Mouse (Mus musculus) CH12F3 (cell line): ENCODE results near the gene Mapt.

Experiments used
- in situ Hi-C: fragments of 300-500 bp; cut with MboI; formaldehyde crosslinking; loops from 2 replicates; pipeline ENCODE4 v1.14.3; 2020; ENCODE audit warnings: low sequenced_read_pairs

Mapt gene

DNA sequence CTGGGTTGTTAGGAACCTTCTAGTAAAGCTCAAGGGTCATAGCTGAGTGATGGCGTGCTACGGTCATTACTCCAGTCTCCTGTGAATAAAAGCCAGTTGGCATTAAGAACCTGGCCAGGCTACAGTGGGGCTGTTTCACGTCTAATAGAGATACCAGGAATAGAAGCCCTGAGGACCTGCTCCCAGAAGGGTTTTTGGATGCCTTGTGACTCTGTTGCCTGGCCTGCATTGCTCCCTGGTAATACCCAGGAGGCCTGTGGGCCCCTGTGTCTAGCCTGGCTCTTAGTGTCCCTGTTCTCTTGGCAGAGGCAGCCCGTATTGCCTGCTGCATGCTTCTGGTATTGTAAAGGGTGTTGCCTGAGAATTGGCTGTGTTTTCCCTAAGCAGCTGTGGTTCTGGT lies 75.9 kb downstream of the Mapt start:
- in situ Hi-C loops = no loop called here

DNA sequence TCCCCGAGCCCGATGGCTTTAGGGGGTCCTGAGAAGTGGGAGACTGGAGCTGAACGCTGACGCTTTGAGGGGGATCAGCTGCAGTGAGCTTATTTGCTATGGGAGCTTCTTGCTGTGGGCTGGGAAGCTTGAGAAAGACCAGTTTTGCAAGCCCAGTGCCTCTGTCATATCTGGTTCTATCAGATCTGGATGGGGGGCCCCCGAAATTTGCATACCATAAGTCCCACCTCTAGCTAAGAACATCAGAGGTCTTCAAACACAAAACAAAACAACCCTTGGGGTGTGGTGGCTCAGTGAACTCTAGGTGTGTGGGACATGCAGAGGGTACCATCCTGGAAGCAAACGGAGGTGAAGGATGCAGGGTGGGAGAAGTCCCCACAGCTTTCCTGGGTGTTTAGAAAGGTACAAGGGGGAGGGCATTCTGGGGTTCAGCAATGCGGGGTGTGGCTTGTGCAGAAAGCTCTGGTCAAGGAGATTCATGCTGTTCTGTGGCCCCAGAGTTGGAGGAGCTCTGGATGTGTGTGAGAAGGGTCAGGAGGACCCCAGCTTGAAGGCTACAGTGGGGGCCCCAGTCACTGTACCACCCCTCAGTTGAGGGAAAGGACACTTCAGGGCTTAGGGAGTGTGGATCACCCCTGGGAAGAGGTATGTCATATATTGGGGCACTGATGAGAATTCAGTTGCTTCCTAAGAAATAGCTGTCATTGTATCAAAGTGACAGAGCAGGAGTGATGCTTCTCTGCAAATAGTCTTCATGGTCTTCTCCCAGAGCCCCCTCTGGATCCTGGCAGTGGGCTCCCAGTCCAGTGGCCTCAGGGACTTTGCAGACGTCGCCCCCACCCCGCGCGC lies 78.4 kb downstream of the Mapt start:
- in situ Hi-C loops = no loop called here

DNA sequence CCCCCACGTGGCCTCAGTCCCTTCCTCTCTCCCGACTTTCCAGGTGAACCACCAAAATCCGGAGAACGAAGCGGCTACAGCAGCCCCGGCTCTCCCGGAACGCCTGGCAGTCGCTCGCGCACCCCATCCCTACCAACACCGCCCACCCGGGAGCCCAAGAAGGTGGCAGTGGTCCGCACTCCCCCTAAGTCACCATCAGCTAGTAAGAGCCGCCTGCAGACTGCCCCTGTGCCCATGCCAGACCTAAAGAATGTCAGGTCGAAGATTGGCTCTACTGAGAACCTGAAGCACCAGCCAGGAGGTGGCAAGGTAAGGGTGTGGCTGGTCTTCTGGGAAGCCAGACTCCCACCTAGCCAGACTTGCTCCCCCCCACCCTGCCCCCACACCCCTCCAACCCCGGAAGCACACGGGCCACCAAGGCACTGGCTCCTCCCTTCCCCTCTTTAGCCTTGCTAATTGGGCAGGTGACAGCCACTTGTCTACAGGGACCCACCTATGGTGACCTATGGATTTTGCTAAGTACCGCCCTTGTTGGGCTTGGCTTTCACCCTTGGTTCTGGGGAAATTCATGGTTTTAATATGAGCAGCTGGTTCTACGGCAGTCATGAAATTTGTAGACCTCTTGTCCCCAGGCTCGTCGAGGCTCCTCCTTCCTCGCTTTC lies 79.2 kb downstream of the Mapt start:
- in situ Hi-C loops = no loop called here

DNA sequence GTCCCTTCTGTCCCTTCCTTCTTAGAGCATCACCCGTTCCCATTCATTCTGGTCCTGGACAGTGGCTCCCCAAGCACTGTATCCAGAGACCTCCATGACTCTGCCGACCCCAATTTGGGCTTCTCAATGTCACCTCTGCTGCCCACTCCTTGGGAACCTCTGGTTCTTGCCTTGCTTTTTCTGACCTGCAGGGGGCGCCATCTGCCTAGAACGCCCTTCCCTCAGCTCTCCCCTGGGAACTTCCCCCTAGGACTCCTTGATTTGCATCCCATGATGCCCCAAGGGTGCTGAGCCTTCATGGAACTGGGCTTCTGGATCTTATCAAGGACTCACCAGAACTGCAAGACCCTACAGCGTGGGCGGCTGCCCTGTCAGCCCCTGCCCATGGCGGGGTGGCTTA lies 80.5 kb downstream of the Mapt start:
- in situ Hi-C loops = no loop called here

DNA sequence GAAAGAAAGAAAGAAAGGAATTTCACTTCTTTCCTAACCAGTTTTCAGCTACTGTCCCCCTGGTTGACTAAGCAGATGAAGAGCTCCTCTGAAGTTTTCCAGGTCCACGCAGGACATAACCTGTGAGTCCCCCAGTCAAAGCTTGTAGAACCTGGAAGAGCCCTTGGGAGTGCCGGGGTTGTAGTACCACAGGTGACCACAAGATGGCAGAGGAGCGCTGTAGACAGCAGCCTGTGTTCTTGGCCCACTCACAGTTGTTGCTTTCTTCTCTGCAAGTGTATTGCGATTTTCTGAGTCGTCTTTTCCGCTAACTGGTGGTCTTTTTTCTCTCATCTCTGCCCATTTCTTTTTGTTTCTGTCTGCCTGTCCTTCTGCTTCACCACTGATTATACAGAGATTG lies 84.5 kb downstream of the Mapt start:
- in situ Hi-C loops = no loop called here

DNA sequence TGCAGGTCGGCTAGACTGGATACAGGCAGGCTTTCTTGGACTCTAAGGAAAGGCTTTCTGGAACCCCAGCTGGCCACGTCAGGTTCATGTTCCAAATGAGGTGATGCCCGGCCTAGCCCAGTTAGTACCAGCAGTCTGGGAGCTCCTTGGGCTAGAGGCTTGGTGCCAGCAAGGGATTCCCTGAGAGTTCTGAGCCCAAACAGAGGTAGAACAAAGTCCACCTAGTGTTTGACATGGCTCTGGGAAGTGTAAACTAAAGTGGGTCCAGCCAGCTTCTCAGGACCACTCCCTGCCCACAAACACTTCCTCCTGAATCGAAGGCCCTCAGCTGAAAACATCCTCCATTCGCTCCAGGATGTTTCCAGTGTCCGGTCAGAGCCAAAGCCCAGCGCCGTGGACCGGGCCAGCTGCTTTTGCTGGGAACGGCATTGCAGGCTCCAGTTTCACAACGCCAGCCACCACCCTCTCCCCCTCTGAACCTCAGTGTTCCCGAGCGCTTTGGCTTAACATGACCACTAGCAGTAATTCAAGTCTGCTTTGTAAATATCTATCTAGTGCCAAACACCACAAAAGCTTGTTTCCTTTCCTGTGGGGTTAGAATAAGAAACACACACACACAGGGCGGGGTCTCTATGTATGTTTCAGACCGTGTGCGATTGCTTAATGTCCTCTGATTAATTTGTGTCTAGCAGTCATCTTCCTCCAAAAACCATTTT lies 85.7 kb downstream of the Mapt start:
- in situ Hi-C loops = no loop called here

DNA sequence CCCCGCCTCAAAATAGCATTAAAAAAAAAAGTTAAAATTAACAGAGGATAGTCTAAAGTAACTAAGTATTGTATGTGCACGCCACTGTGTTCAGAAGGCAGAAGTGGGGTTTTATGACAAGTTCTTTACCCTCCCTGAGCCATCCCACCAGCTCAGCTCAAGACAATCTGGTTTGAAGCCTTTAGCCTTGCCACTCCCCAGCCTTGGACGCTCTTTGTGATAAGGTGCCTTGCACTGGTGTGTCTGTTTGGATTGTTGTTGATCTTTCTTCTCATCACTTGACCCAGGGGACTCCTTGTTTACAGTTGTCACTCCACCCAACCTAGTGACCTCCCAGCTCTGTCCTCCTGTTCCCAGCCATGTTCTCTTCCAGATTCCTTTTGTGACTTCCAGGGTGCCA lies 86.4 kb downstream of the Mapt start:
- in situ Hi-C loops = no loop called here

DNA sequence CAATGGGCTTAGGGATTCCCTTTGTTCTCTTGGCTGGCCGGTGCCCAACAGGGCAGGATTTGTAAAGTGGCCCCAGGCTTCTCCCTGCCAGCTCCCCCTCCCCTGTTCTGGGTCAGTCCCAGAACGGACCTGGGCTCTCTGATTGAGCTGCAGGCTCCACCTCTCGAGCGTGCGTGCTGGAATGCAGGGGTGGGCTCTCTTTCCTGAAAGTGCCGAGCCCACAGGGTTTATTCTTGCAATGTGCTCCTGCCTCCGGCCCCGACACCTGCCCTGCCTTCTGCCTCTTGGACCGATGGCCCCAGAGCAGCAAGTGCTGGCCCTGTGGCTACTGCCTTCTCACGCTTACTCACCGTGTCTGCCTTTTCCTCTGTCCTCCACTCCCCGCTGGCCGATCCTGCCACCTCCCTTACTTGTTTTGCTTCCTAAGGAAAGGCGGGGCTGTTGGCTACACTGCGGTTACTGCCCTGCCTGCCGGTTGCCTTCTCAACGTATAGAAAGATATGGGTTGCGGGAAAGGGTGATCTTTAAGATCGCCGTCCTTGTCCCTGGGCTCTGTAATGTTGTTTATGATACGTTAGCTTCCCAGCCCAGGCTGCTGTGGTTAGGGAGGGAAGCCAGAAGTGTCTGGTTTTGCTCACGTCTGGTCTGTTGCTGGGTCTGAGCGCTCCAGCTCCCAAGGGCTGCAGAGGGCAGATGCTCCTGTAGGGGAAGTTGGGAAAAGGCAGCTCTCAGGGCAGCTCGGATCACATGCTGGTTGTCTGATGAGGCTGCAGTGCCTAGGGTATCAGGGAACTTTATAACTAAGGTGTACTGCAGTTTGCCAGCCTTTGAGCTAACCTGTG lies 88.0 kb downstream of the Mapt start:
- in situ Hi-C loops = no loop called here

DNA sequence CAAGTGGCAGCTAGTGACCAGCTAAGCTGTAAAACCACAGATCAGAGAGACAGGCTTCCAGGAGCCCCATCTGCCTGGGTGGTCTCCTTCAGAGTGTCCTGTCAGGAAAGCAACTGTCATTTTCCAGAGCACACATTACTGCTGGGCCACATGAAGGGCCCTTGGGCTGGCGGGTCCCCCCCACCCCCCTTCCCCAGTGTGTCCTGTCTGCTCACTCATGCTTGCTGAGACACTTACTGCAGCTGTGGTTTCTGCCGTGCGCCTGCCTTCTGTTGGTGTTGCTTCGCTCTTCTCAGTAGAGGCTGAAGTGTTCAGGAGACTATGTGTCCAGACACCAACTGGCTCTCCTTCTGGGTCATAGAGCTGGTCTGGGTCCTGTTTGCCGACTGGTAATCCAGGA lies 89.3 kb downstream of the Mapt start:
- in situ Hi-C loops = loop anchor here (10.0 kb wide), 1 partner anchor 134 kb away; no protein-coding TSS in a partner anchor

DNA sequence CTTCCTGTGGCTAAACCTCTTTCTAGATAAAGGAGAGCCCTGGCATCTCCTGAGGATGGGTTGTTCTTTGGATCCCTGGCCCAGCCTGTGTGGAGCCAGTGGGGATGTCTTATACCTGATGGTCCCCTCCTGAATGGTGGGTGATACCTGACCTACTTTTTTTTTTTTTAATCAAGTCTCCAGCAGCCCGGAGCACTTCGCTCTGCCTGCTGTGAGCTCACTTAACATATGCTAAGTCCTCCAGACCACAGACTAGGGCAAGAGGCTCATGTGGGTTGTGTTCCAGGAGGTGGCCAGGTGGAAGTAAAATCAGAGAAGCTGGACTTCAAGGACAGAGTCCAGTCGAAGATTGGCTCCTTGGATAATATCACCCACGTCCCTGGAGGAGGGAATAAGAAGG lies 91.0 kb downstream of the Mapt start:
- in situ Hi-C loops = loop anchor here (10.0 kb wide), 1 partner anchor 133 kb away; no protein-coding TSS in a partner anchor

DNA sequence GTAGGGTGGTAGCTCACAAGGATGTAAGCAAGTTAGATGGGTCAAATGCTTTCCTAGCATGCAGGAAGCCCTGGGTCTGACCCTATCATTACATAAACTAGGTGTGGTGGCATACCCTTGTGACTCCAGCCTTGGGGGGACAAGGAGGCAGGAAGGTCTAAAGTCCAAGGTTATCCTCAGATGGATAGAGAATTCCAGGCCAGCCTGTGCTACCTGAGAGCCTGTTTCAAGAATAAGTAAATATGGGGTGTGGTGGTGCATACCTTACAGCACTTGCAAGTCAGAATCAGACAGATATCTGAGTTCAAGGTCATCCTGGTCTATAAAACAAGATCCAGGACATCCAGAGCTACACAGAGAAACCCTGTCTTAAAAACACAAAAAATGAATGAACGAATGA lies 96.3 kb downstream of the Mapt start:
- in situ Hi-C loops = loop anchor here (10.0 kb wide), 1 partner anchor 127 kb away; no protein-coding TSS in a partner anchor

DNA sequence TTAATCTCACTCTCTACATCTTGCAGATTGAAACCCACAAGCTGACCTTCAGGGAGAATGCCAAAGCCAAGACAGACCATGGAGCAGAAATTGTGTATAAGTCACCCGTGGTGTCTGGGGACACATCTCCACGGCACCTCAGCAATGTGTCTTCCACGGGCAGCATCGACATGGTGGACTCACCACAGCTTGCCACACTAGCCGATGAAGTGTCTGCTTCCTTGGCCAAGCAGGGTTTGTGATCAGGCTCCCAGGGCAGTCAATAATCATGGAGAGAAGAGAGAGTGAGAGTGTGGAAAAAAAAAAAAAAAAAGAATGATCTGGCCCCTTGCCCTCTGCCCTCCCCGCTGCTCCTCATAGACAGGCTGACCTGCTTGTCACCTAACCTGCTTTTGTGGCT lies 96.8 kb downstream of the Mapt start:
- in situ Hi-C loops = loop anchor here (10.0 kb wide), 1 partner anchor 127 kb away; no protein-coding TSS in a partner anchor

DNA sequence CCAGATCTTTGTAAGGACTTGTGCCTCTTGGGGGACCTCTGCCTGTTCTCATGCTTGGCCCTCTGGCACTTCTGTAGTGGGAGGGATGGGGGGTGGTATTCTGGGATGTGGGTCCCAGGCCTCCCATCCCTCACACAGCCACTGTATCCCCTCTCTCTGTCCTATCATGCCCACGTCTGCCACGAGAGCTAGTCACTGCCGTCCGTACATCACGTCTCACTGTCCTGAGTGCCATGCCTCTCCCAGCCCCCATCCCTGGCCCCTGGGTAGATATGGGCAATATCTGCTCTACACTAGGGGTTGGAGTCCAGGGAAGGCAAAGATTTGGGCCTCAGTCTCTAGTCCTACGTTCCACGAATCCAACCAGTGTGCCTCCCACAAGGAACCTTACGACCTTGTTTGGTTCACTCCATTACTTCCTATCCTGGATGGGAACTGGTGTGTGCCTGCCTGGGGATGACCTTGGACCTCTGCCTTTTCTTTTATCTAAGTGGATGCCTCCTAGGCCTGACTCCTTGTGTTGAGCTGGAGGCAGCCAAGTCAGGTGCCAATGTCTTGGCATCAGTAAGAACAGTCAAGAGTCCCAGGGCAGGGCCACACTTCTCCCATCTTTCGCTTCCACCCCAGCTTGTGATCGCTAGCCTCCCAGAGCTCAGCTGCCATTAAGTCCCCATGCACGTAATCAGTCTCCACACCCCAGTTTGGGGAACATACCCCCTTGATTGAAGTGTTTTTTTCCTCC lies 98.2 kb downstream of the Mapt start:
- in situ Hi-C loops = loop anchor here (10.0 kb wide), 1 partner anchor 125 kb away; no protein-coding TSS in a partner anchor

DNA sequence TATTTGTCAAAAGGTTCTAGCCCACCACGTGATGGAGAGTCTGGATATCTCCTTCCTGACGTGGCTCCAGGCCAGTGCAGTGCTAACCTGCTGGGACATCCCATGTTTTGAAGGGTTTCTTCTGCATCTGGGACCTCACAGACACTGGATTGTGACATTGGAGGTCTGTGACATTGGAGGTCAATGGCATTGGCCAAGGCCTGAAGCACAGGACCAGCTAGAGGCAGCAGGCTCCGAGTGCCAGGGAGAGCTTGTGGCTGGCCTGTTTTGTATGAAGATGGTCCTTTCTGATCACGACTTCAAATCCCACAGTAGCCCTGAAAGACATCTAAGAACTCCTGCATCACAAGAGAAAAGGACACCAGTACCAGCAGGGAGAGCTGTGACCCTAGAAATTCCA lies 99.0 kb downstream of the Mapt start:
- in situ Hi-C loops = no loop called here

DNA sequence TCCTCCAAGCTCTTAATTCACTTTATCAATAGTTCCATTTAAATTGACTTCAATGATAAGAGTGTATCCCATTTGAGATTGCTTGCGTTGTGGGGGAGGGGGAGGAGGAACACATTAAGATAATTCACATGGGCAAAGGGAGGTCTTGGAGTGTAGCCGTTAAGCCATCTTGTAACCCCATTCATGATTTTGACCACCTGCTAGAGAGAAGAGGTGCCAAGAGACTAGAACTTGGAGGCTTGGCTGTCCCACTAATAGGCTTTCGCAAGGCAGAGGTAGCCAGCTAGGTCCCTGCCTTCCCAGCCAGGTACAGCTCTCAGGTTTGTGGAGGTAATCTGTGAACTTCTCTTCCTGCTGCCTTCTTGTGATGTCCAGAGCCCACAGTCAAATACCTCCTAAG lies 100.0 kb downstream of the Mapt start:
- in situ Hi-C loops = no loop called here

DNA sequence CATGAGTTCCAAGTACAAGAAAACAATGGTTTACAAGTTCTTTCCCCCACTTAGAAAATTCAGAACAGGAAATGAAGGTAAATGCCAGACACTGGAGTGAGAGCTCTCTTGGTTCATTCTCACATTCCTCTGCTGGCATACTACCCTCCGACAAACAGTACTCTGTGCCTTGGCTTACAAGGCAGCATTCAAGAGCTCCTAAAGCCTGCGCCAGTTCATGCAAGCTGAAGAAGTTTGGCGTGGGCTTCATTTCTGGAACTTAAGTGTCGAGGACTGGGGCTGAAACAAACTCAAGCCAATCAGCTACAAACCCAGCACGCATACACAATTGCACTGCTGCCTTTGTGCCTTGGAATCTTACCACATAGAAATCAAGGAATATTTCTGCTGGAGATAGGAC lies 100.9 kb downstream of the Mapt start:
- in situ Hi-C loops = no loop called here

DNA sequence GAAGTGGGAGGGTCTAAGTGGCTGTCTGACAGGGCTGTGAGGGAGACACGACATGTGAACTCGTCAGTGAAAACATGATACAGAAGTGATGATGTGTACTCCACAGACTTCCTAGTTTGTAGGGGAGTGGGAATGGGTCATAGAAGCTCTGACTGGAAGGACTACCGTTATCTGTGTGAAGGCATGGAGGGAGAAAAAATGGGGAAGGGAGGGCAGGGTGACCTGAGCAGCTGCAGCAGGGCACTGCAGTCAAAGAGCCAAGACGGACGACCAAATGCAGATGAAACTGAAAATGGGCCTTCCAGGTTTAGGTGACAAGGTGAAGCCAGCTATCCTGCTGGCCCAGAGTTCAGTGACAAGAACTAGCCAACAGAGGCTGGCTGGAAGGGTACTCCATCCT lies 102.9 kb downstream of the Mapt start:
- in situ Hi-C loops = no loop called here

DNA sequence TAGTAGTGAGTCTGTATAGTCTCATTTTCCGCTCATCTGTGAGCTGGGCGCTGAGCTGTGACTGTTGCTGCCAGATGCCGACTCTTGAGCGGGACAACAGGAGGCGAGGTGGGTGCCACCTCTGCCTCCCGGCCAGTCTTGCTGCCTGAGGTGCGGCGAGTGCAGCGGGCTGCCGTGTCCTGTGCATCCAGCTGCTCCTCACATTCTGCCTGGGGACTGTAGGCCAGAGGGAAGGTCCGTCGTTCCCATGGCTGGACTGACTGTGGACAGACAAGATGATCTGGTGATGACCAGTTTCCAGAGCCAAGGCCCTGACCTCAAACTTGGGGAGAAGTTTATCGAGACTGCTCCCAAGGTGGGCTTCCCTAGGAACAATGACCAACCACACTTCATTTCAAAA lies 103.8 kb downstream of the Mapt start:
- in situ Hi-C loops = no loop called here

DNA sequence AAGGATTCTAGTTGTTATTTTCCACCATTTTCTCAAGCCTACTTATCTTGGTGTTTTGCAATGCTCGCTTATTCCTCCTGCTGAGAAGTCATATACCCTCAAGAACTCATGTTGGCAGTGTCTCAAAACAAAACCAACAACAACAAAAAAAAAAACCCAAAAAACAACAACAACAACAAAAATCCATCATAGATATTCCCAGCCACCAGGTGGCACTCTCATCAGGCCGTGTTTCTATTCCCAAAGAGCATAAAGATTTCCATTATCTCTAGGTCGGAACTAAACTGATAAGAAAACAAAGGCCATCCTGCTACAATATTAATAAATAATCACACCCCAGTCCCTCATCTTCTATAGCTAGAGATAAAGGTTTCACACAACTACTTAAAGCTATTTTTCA lies 115.7 kb downstream of the Mapt start:
- in situ Hi-C loops = no loop called here

DNA sequence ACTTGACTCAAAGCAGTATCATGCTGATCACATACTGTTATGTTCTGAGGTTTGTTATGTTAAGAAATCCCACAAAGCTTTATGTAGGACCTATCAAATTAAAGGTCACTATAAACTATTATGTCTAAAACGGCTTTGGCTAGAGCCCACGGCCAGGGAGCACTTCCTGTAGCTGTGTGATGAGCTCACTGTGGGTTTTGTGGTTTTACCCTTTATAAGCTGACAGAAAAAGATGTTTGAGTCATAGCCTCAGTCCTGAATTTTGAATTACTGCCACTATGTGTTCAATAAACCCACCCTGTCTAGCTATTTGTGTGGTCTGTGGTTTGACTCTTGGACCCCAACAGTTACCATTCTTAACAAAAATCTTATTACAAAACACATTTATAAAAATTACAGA lies 130.6 kb downstream of the Mapt start:
- in situ Hi-C loops = no loop called here
